Mouse (Mus musculus) E14TG2a.4 (cell line): ENCODE results near the gene Iffo2.

ENCODE experiments used
- CTCF ChIP-seq: conservative IDR thresholded peaks from 2 replicates; pipeline ENCODE4 v1.5.1; 2014; ENCODE audit warnings: low read length
- NANOG ChIP-seq: IDR thresholded peaks from 2 replicates; pipeline ENCODE4 v1.6.1; 2014; ENCODE audit warnings: borderline replicate concordance, low read length, mixed read lengths

- TF ChIP-seq CTCF (peak; percentile 99), NANOG (no peak)
Measured at GRCm38 (mm10) chr4:139602357-139603244, 72.3 kb downstream of the Iffo2 start, which contains the start of gene Gm21969.
